Mouse (Mus musculus) G1E (cell line): Measurements from ENCODE around the gene Zfp639. TPM values are rescaled to one million over a fixed set of nuclear protein-coding genes. Genes with fewer than 3 reads are reported as not detected.

Experiments
- ATAC-seq: 2 replicates; pipeline ENCODE4 v1.8.0; 2016; ENCODE audit warnings: mild to moderate bottlenecking; ENCODE audit not compliant: insufficient number of reproducible peaks, poor library complexity, low FRiP score, severe bottlenecking; ENCODE audit errors: extremely low read depth
- DNase-seq: peaks from one replicate; pipeline ENCODE4 v3.0.0; 2012; ENCODE audit warnings: low spot score
- H3K27me3 ChIP-seq: 2 replicates; pipeline ENCODE4 v1.6.1; 2012; ENCODE audit warnings: mild to moderate bottlenecking, low read length, inconsistent platforms; ENCODE audit not compliant: insufficient read depth
- H3K36me3 ChIP-seq: replicated peaks from 2 replicates; pipeline ENCODE3; 2012; ENCODE audit warnings: mild to moderate bottlenecking, inconsistent platforms
- H3K4me1 ChIP-seq: 2 replicates; pipeline ENCODE4 v1.6.1; 2012; ENCODE audit warnings: low read depth, low read length, inconsistent platforms, mixed read lengths; ENCODE audit not compliant: insufficient read depth
- H3K4me3 ChIP-seq: 2 replicates; pipeline ENCODE4 v1.5.1; 2012; ENCODE audit warnings: low read depth, mild to moderate bottlenecking, inconsistent platforms, low read length, moderate library complexity, mixed read lengths
- H3K9me3 ChIP-seq: replicated peaks from 2 replicates; pipeline ENCODE4 v1.6.1; 2012; ENCODE audit warnings: inconsistent platforms
- CTCF ChIP-seq: IDR thresholded peaks from 2 replicates; pipeline ENCODE4 v1.5.1; 2012; ENCODE audit warnings: low read depth, low read length, inconsistent platforms, mixed read lengths
- GATA1 ChIP-seq: IDR thresholded peaks from 2 replicates; pipeline ENCODE4 v1.6.1; 2012; ENCODE audit warnings: borderline replicate concordance, low read length, inconsistent platforms, mixed read lengths
- GATA2 ChIP-seq: IDR thresholded peaks from 2 replicates; pipeline ENCODE4 v1.6.1; 2012; ENCODE audit warnings: low read depth, low read length, inconsistent platforms, borderline replicate concordance
- POLR2AphosphoS5 ChIP-seq: IDR thresholded peaks from 2 replicates; pipeline ENCODE4 v1.6.1; 2012; ENCODE audit warnings: low read depth, low read length, inconsistent platforms; ENCODE audit not compliant: insufficient replicate concordance
- TAL1 ChIP-seq: conservative IDR thresholded peaks from 2 replicates; pipeline ENCODE4 v1.6.1; 2012; ENCODE audit warnings: low read depth, low read length, inconsistent platforms, mixed read lengths
- polyA plus RNA-seq: library from polyadenylated mRNA; stranded (reverse); fragments of >175 nt; gene quantifications from 2 replicates; pipeline ENCODE4 v1.2.3, GENCODE M21; 2012
- total RNA-seq, 2 experiments: library from RNA; stranded (forward) in 1 of 2; stranded (reverse) in 1 of 2; fragments of 200-1000 nt in 1 of 2; fragments of >200 nt in 1 of 2; fragmentation: Nextera tagmentation in 1 of 2; gene quantifications; 2 replicates each; pipeline ENCODE4 v1.2.3; 2014 to 2017

Zfp639 gene
- total and polyA plus RNA-seq, 3 experiments, result 6.0 to 90.8 (median 67.9) TPM

DNA sequence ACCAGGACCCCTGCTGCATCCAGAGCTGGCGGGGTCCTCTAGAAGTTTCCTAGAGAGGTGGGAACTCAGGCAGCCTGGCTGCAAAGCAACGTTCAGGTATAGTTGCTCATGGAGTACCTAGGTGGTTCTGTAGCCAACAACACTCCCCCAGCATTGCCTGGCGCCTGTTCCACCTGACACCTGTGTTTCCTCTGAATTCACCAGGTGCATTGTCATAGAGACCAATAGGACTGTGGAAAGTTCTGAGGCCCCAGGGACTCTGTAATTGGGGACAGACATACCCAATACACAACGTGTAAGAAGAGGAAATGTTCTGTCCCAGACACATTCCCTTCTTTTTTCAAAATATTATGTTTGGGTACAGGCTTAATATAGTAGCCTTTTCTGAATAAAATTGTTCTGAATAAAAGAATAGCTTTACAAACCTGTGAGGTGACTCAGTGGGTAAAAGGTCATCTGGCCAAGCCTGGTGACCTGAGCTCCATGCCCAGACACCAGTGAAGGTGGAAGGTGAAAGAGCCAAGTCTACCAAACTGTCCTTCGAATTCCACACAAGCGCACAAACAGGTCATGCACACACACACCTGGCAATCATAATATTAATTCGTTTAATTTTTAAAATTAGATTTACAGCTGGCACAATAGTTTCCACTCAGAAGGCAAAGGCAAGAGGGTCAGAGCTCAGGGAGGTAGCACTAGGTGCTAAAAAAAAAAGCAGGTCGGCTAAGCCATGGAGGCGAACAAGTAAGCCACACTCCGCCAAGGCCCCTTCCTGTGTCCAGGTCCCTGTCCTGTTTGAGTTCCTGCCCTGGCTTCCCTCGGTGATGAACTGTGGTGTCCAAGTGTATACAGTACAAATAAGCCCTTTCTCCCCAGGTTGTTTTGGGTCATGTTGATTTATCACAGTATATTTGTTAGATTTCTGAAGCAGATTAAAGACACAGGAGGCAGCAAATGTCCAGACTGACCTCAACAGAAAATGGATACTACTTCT lies 17.7 kb upstream of the Zfp639 start, which contains the start of gene Kcnmb3:
TSS of gene Kcnmb3 (minus strand) at position 135 of the 994 bp plus-strand sequence.
- ATAC-seq (no peak), DNase-seq (no peak)
- TF ChIP-seq TAL1 (no peak), GATA2 (no peak), POLR2AphosphoS5 (no peak), CTCF (no peak), GATA1 (no peak)
- Histone ChIP-seq H3K4me3 (no peak within 1 kb of the TSS), H3K36me3 (no peaks in the 10 kb centered on the region), H3K27me3 (peaks cover 26% of the 10 kb centered on the region), H3K9me3 (no peaks in the 10 kb centered on the region), H3K4me1 (no peaks in the 10 kb centered on the region)

GRCm38 (mm10) chr3:32494387-32495087 lies 15.5 kb upstream of the Zfp639 start:
- no peaks in the 10 kb centered on the region for H3K4me1 ChIP-seq

GRCm38 (mm10) chr3:32495088-32495770 lies 14.8 kb upstream of the Zfp639 start:
- Histone ChIP-seq H3K4me1 (no peaks in the 10 kb centered on the region), H3K27me3 (peaks cover 24% of the 10 kb centered on the region), H3K4me3 (no peak overlapping the region), H3K9me3 (no peaks in the 10 kb centered on the region), H3K36me3 (no peaks in the 10 kb centered on the region)
- ATAC-seq (no peak), DNase-seq (no peak)
- no peak for TF ChIP-seq CTCF
- no peak for TF ChIP-seq TAL1
- TF ChIP-seq GATA2, result no peak
- TF ChIP-seq POLR2AphosphoS5, result no peak
- TF ChIP-seq GATA1, result no peak

More at GRCm38 (mm10) chr3:32494387-32495087, 15.5 kb upstream of the Zfp639 start:
- H3K4me3 ChIP-seq, result no peak overlapping the region
- DNase-seq, result no peak
- TF ChIP-seq POLR2AphosphoS5 (no peak), GATA2 (no peak), CTCF (no peak; the same call in 1 of the 2 replicates), TAL1 (no peak), GATA1 (no peak)
- peaks cover 24% of the 10 kb centered on the region for H3K27me3 ChIP-seq
- ATAC-seq, result no peak
- H3K9me3 ChIP-seq, result no peaks in the 10 kb centered on the region
- H3K36me3 ChIP-seq, result no peaks in the 10 kb centered on the region

DNA sequence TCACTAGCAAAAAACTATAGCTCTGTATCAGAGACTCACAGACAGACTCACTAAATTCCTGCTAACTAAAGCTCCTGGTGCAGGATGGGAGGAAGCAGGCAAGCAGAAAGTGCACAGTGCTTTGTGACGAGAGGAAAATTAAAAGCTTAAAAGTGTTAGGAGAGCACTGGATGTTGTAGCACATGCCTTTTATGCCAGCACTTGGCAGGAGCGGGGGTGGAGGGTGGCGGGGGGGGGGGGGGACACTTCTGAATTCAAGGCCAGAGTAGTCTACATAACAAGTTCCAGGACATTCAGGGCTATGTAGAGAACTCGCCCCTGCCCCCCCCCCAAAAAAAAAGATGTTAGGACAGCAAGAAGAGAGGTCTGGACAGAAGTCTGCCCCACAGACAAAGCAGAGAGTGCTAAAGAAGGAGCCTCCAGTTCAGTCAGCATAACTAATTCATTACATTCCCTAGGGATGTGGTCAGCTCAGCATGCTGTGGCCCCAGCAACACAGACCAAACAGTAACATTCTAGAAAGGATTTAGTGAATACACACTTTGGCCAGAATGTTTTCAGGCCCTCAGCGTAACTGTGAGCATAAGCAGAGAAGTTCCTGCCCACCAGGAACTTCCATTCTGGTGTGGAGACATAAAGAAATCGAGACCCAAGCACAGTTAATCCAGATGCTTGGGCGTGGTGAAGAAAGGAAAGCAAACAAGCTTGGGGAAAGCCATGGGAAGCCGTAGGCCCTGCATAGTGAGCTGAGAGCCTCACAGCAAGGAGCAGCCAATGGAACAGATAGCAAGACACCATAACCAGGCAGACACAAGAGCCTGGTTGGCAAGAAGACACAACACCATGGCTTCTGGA lies 14.0 kb upstream of the Zfp639 start:
- Histone ChIP-seq H3K36me3 (no peaks in the 10 kb centered on the region), H3K9me3 (no peaks in the 10 kb centered on the region), H3K4me1 (no peaks in the 10 kb centered on the region), H3K4me3 (no peak overlapping the region), H3K27me3 (peaks cover 24% of the 10 kb centered on the region)
- ATAC-seq, result no peak
- no peak for DNase-seq
- TF ChIP-seq GATA2 (no peak), CTCF (no peak), TAL1 (no peak), GATA1 (no peak), POLR2AphosphoS5 (no peak)

DNA sequence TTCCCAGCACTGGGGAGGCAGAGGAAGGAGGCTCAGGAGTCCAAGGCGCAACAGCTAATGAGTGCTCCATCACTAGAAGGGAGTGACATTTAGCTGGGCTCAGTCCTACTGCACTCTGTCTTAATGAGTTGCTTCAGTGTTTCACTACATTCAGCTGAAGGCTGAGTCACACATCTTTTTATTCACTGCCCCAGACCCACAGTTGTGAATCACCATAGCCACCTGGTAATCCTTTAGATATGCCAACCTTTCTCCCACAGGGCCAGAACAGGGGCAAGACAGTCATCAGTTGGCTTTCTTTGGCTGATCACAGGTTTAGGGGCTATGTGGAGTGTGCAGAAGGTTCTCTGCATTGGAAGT lies 13.4 kb upstream of the Zfp639 start:
- Histone ChIP-seq H3K9me3 (no peaks in the 10 kb centered on the region), H3K36me3 (no peaks in the 10 kb centered on the region), H3K4me3 (no peak overlapping the region), H3K27me3 (peaks cover 27% of the 10 kb centered on the region), H3K4me1 (no peaks in the 10 kb centered on the region)
- TF ChIP-seq POLR2AphosphoS5 (no peak), GATA2 (no peak), CTCF (no peak), GATA1 (no peak), TAL1 (no peak)
- DNase-seq, result no peak
- ATAC-seq, result no peak
